Mouse (Mus musculus): ENCODE measurements around the gene Fus. TPM values are rescaled to one million over a fixed set of nuclear protein-coding genes. Genes with fewer than 3 reads are reported as not detected.

Fus gene
- polyA plus RNA-seq, 1 experiment from 2014 or later: 390 TPM

- Histone ChIP-seq H3K36me3 (no peaks in the 10 kb centered on the region), H3K9ac (no peak overlapping the region), H3K9me3 (no peaks in the 10 kb centered on the region), H3K27ac (no peak overlapping the region), H3K27me3 (no peaks in the 10 kb centered on the region), H3K4me3 (no peak overlapping the region), H3K4me1 (no peaks in the 10 kb centered on the region), H3K4me2 (no peak overlapping the region)
- ATAC-seq (ENCODE audit: insufficient number of reproducible peaks, low FRiP score, low TSS enrichment, low read depth): no peak
- 88% methylated on average over 4 of the region's 4 CpGs for WGBS
Observed at GRCm38 (mm10) chr7:128033616-128034015, 66.4 kb downstream of the Fus start.

Other genes starting within 250 kb of the Fus start
- gene Ctf2, start 235.3 kb upstream of the Fus start, polyA plus RNA-seq (2015; fragmentation: Nextera tagmentation; extraction: Ambion mirVana): 0.19 and 0.44 TPM in 2 replicates
- 4.3 and 4.4 TPM in 2 replicates for gene Fbxl19, start 222.9 kb upstream of the Fus start, polyA plus RNA-seq (2015; fragmentation: Nextera tagmentation; extraction: Ambion mirVana)
- 23.6 and 26.5 TPM in 2 replicates for gene Orai3, start 197.6 kb upstream of the Fus start, polyA plus RNA-seq (2015; fragmentation: Nextera tagmentation; extraction: Ambion mirVana)
- gene Setd1a, start 190.8 kb upstream of the Fus start, polyA plus RNA-seq (2015; fragmentation: Nextera tagmentation; extraction: Ambion mirVana): 18.6 and 21.7 TPM in 2 replicates
- not detected in 2 replicates for gene Gm49388, start 181.8 kb upstream of the Fus start, polyA plus RNA-seq (2015; fragmentation: Nextera tagmentation; extraction: Ambion mirVana)
- 18.7 and 23.8 TPM in 2 replicates for gene Hsd3b7, start 166.9 kb upstream of the Fus start, polyA plus RNA-seq (2015; fragmentation: Nextera tagmentation; extraction: Ambion mirVana)
- gene Stx4a, start 143.2 kb upstream of the Fus start, polyA plus RNA-seq (2015; fragmentation: Nextera tagmentation; extraction: Ambion mirVana): 72.5 and 79.5 TPM in 2 replicates
- 3.6 and 3.8 TPM in 2 replicates for gene Stx1b, start 142.9 kb upstream of the Fus start, polyA plus RNA-seq (2015; fragmentation: Nextera tagmentation; extraction: Ambion mirVana)
- gene Zfp646, start 91.2 kb upstream of the Fus start, polyA plus RNA-seq (2015; fragmentation: Nextera tagmentation; extraction: Ambion mirVana): 9.1 and 10.0 TPM in 2 replicates
- gene Zfp668, start 90.6 kb upstream of the Fus start, polyA plus RNA-seq (2015; fragmentation: Nextera tagmentation; extraction: Ambion mirVana): 16.4 TPM in 2 replicates
- gene Prss53, start 76.5 kb upstream of the Fus start, polyA plus RNA-seq (2015; fragmentation: Nextera tagmentation; extraction: Ambion mirVana): 2.2 and 2.4 TPM in 2 replicates
- not detected in 2 replicates for gene Gm21974, start 72.0 kb upstream of the Fus start, polyA plus RNA-seq (2015; fragmentation: Nextera tagmentation; extraction: Ambion mirVana)
- 269 and 272 TPM in 2 replicates for gene Vkorc1, start 71.8 kb upstream of the Fus start, polyA plus RNA-seq (2015; fragmentation: Nextera tagmentation; extraction: Ambion mirVana)
- 98.3 and 117 TPM in 2 replicates for gene Bckdk, start 63.4 kb upstream of the Fus start, polyA plus RNA-seq (2015; fragmentation: Nextera tagmentation; extraction: Ambion mirVana)
- gene Kat8, start 54.9 kb upstream of the Fus start, polyA plus RNA-seq (2015; fragmentation: Nextera tagmentation; extraction: Ambion mirVana): 37.8 and 38.7 TPM in 2 replicates
- gene Prss8, start 37.4 kb upstream of the Fus start, polyA plus RNA-seq (2015; fragmentation: Nextera tagmentation; extraction: Ambion mirVana): 11.5 and 14.2 TPM in 2 replicates
- 11.6 and 12.9 TPM in 2 replicates for gene Prss36, start 20.7 kb upstream of the Fus start, polyA plus RNA-seq (2015; fragmentation: Nextera tagmentation; extraction: Ambion mirVana)
- 150 and 154 TPM in 2 replicates for gene Pycard, start 26.4 kb downstream of the Fus start, polyA plus RNA-seq (2015; fragmentation: Nextera tagmentation; extraction: Ambion mirVana)
- gene Trim72, start 36.5 kb downstream of the Fus start, polyA plus RNA-seq (2015; fragmentation: Nextera tagmentation; extraction: Ambion mirVana): 3.1 and 8.4 TPM in 2 replicates
- 2.1 and 2.3 TPM in 2 replicates for gene Itgam, start 95.2 kb downstream of the Fus start, polyA plus RNA-seq (2015; fragmentation: Nextera tagmentation; extraction: Ambion mirVana)
- gene Gm49368, start 95.2 kb downstream of the Fus start, polyA plus RNA-seq (2015; fragmentation: Nextera tagmentation; extraction: Ambion mirVana): not detected in 2 replicates
- gene Itgax, start 162.1 kb downstream of the Fus start, polyA plus RNA-seq (2015; fragmentation: Nextera tagmentation; extraction: Ambion mirVana): 0.10 TPM in 2 replicates
- not detected in 2 replicates for gene Itgad, start 186.9 kb downstream of the Fus start, polyA plus RNA-seq (2015; fragmentation: Nextera tagmentation; extraction: Ambion mirVana)
- 39.0 and 132 TPM in 2 replicates for gene Cox6a2, start 238.9 kb downstream of the Fus start, polyA plus RNA-seq (2015; fragmentation: Nextera tagmentation; extraction: Ambion mirVana)